Mouse (Mus musculus): ENCODE data around the gene Entpd6.

The Entpd6 gene

GRCm38 (mm10) chr2:150748854-150749253 is at the start of gene Entpd6:
TSS of gene Entpd6 (plus strand) at chr2:150749042.
- peak; percentile 95 for DNase-seq (ENCODE audit: inconsistent ontology term)

DNA sequence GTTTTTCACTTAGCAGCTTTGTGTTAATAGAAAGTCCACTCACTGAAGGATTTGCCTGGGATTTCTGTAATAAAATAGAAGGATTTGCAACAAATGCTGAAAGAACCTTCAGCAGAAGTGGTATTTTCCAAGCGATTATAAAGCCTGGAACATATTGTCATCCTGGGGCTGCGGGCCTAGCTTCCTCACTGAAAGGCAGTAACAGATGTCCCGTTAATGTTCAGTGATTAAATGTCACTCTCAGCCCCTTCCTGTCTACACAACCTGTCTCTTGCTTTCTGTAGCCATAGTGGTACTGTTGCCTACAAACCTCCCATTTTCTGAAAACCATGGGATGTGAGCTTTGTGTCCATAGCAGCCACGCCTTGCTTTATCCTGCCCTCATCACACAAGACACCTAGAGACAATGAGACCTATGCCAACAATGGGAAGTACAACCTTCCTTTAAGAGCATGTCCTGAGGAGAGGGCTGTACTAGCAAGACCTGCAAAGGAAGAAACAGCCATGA is 36.6 kb upstream of the Entpd6 start:
- no peak for DNase-seq (ENCODE audit: inconsistent ontology term)

- peak; percentile 74 for DNase-seq (ENCODE audit: inconsistent ontology term)
Measured at GRCm38 (mm10) chr2:150735756-150736576, 12.9 kb upstream of the Entpd6 start.

DNA sequence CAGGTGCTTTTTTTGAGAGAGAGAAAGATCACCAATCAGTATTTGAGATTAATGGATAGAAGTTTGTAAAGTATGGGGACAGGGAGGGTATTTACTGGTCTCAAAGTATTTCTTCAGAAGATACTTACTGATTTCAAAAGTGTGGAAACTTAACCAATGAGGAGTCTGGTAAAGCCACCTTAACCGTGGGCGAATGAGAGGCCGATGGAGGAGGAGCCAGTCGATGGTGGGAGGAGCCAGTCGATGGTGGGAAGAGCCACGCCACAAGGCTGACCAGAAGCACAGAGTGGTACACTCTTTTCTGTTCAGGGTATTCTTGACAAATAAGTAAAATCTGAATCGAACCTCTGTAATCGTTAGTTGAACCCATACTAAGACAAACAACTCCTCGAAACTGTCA is 11.0 kb upstream of the Entpd6 start:
- no peak for DNase-seq (ENCODE audit: inconsistent ontology term)

GRCm38 (mm10) chr2:150740145-150740841 is 8.5 kb upstream of the Entpd6 start:
- no peak for DNase-seq (ENCODE audit: inconsistent ontology term)

GRCm38 (mm10) chr2:150741405-150741804 is 7.4 kb upstream of the Entpd6 start:
- DNase-seq (ENCODE audit: inconsistent ontology term), result peak; percentile 2

DNA sequence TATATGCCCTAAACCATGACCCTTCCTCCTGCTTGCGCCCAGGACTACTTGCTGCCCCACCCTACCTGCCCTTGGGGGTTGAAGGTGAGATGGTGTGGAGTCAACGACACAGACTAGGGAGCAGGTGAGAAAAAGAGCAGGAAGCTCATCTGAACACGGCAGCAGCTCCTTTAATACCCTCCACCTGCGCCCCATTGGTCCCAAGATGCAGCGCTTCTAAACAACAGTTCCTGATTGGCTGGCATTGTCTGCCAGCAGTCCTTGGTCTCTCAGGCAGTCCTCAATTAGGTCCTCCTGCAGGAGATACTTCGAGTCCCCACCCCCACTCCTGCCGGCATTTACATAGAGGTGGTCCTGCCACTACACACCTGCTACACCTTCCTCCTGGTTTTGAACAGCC is 3.8 kb upstream of the Entpd6 start:
- no peak for DNase-seq (ENCODE audit: inconsistent ontology term)

DNA sequence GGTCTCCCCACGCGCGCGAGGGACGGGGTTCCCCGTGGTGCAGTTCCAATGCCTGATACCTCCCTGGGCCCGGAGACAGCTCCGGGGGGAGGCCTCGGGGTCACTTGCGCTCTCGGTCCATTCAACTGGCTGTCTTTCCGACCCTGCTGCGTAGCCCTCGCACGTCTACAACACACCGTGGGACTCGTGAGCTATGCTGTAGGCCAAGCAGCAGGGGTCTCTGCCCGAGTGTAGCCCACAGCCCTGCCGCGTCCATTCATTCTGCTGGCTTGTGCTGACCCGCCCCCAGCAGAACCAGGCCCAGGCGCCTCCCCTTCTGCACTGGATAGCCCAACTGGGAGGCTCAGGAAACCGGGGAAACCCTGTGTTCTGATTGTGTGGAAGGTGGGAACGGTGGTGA is 441 bp downstream of the Entpd6 start:
- DNase-seq (ENCODE audit: inconsistent ontology term), result peak; percentile 67

DNA sequence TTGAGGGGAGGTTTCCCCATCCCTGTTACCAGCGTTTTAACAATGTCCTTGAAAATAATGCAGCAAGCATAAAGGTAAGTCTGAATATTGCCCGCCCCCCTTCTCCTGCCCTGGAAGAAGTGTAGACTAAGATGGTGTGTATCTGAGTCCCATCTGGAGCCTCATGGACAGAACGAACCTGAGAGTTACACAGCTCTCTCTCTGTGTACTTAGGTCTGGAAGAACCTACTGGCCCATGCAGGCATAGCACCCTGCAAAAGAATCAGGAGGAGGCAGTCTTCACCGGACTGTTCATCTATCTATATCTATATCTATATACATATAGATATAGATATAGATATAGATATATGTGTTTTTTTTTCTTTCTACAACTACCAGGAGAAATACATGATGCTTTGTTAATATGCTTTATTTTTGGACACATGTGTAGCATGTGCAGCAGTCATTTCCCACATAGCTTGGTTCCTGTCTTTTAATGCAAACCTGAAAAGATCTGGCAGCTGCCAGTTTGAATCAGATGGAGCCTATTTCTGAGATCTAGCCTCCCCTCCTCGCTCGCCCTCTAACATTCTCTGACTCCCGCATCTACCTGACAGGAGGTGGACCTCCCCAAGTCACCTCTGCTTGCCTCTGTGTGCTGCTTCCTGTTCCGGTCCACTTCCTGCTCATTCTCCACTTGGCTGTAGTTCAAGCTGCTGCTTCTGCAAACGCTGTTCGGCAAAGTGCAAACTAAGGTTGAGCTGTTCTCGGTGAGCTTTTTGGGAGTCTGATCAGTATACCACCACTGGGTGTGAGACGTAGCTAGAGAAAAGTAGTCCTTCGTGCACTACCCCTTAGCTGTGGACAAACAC is 1.5 kb downstream of the Entpd6 start:
- DNase-seq (ENCODE audit: inconsistent ontology term), result no peak

GRCm38 (mm10) chr2:150755016-150755415 is 6.2 kb downstream of the Entpd6 start:
- DNase-seq (ENCODE audit: inconsistent ontology term), result no peak

DNA sequence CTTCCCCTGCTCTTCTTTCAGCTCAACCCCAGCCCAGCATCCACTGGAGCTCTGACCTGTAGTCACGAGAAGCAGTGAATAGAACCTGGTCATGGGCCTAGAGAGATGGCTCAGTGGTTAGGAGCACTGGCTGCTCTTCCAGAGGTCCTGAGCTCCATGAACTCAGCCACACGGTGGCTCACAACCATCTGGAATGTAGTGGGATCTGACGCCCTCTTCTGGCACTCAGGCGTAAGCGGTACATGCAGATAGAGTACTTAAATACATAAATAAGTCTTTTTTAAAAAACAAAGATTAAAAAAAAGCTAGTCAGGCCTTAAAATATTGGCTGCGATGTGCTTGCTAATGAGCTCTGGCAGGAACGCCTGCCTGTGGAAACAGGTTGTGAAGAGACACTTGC is 12.6 kb downstream of the Entpd6 start:
- no peak for DNase-seq (ENCODE audit: inconsistent ontology term)

GRCm38 (mm10) chr2:150765619-150766018 is 16.8 kb downstream of the Entpd6 start:
- peak; percentile 81 for DNase-seq (ENCODE audit: inconsistent ontology term)

- DNase-seq (ENCODE audit: inconsistent ontology term), result no peak
Measured at GRCm38 (mm10) chr2:150766083-150766862, 17.4 kb downstream of the Entpd6 start.

GRCm38 (mm10) chr2:150768678-150769077 is 19.8 kb downstream of the Entpd6 start:
- no peak for DNase-seq (ENCODE audit: inconsistent ontology term)

DNA sequence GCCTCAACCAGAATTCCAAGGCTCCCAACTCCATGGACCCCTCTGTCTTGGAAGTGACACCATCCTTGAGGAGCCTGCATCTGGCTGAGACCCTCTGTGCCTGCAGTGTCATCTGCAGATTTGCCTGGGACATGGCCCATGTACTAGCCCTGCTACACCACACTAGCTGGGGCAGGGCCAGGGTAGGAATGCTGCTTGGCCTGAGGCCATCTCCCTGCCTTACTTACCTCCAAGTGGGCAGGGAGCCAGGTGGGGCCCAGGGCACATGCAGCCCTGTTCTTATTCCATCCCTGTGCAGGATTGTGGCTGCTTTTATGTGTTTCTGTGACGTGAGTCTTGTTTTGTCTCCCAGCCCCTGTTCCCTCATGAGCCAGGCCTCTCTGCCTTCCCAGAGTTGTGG is 21.9 kb downstream of the Entpd6 start:
- peak; percentile 82 for DNase-seq (ENCODE audit: inconsistent ontology term)

GRCm38 (mm10) chr2:150771169-150771568 is 22.3 kb downstream of the Entpd6 start:
- DNase-seq (ENCODE audit: inconsistent ontology term), result no peak

GRCm38 (mm10) chr2:150771996-150772395 is 23.2 kb downstream of the Entpd6 start:
- DNase-seq (ENCODE audit: inconsistent ontology term), result no peak

GRCm38 (mm10) chr2:150772466-150773119 is 23.8 kb downstream of the Entpd6 start:
- no peak for DNase-seq (ENCODE audit: inconsistent ontology term)

- no peak for DNase-seq (ENCODE audit: inconsistent ontology term)
Measured at GRCm38 (mm10) chr2:150782801-150783200, 34.0 kb downstream of the Entpd6 start.

All from Muller cell, postnatal 12 days (primary cell).